ENCODE assay signal across 26 mouse cellular contexts in the genomic region with DNA sequence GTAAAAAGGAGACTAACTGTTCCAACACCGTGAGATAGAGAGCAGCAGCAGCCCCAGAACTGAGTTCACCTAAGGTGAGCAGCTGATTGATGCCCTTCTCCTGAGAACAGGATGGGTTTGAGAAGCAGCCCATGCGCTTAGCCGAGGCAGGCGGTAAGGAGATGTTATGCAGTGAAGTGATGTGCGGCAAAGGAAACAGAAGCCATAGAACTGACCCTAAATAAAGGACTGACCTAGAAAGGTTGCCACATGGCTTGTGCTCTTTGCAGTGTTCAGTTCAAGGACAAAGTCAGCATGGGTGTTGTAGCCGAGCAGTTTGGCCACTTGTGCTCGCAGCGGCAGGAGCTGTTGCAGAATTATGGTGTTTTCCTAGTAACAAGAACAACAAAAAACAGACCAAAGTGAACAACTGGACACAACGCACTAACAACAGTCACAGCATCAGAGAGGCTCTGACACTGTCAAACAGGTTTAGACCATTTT.
"Had no signal": no experiment of that assay in that cellular context is flagged by ENCODE, and none has a peak within 500 bp of the region (broad histone marks: within the 10 kb centered on the region; RNA-seq: fewer than 3 reads in every experiment).

No protein-coding gene starts in this region.

- ATAC-seq: hindbrain, embryonic 16.5 days; inflammation-experienced regulatory T-cells, adult 6 months; intestine, embryonic 15.5 days; intestine, postnatal 0 days had no signal

- H3K4me1 ChIP-seq: heart, embryonic 13.5 days; heart, embryonic 15.5 days; hindbrain, embryonic 10.5 days; hindbrain, embryonic 12.5 days; intestine, embryonic 15.5 days; limb, embryonic 13.5 days; limb, embryonic 15.5 days; liver, embryonic 13.5 days; liver, embryonic 15.5 days had no signal

- DNase-seq: gastrocnemius, adult 2 months; gastrocnemius, postnatal 10 days; gastrocnemius, postnatal 25 days; heart, postnatal 4 days; kidney, adult 18-20 months; kidney, adult 8-10 months; kidney, postnatal 10 days; kidney, postnatal 25 days; layer of hippocampus, adult 9-11 months; layer of hippocampus, postnatal 36 days; left cerebral cortex, postnatal 4 days; liver, embryonic 13.5 days; lung, adult 18-20 months had no signal

- H3K9me3 ChIP-seq: heart, embryonic 13.5 days; heart, embryonic 15.5 days; hindbrain, embryonic 10.5 days; hindbrain, embryonic 12.5 days; intestine, embryonic 15.5 days; limb, embryonic 13.5 days; limb, embryonic 15.5 days; liver, embryonic 13.5 days; liver, embryonic 15.5 days had no signal

- H3K4me2 ChIP-seq: heart, embryonic 11.5 days; heart, embryonic 13.5 days; heart, embryonic 15.5 days; hindbrain, embryonic 12.5 days; hindbrain, embryonic 14.5 days; intestine, embryonic 15.5 days; limb, embryonic 13.5 days; limb, embryonic 15.5 days; liver, embryonic 13.5 days; liver, embryonic 15.5 days had no signal

- H3K9ac ChIP-seq: heart, embryonic 13.5 days; heart, embryonic 15.5 days; hindbrain, embryonic 12.5 days; hindbrain, embryonic 14.5 days; intestine, embryonic 15.5 days; limb, embryonic 13.5 days; limb, embryonic 15.5 days; liver, embryonic 13.5 days; liver, embryonic 15.5 days had no signal

- H3K4me3 ChIP-seq: gastrocnemius, adult 2 months; heart, embryonic 13.5 days; heart, embryonic 15.5 days; hindbrain, embryonic 10.5 days; hindbrain, embryonic 12.5 days; intestine, embryonic 15.5 days; limb, embryonic 13.5 days; limb, embryonic 15.5 days; liver, embryonic 13.5 days; liver, embryonic 15.5 days had no signal

- H3K36me3 ChIP-seq: intestine, embryonic 15.5 days; limb, embryonic 15.5 days; liver, embryonic 13.5 days; liver, embryonic 15.5 days had no signal

- H3K27ac ChIP-seq: gastrocnemius, adult 2 months; heart, embryonic 13.5 days; heart, embryonic 15.5 days; hindbrain, embryonic 10.5 days; hindbrain, embryonic 12.5 days; hindbrain, embryonic 14.5 days; intestine, embryonic 15.5 days; limb, embryonic 13.5 days; limb, embryonic 15.5 days; liver, embryonic 13.5 days; liver, embryonic 15.5 days had no signal

- H3K27me3 ChIP-seq: heart, embryonic 13.5 days; heart, embryonic 15.5 days; hindbrain, embryonic 12.5 days; intestine, embryonic 15.5 days; limb, embryonic 13.5 days; limb, embryonic 15.5 days; liver, embryonic 13.5 days; liver, embryonic 15.5 days had no signal
